Mouse (Mus musculus) natural killer cell, adult 2 months (primary cell): ENCODE results near the gene Gpr153.
"Not testable (repeated sequence)": the region's sequence is repeated elsewhere in the genome, so short reads cannot be mapped to it uniquely, and the experiment has no call there.

ENCODE experiments used
- DNase-seq, 2 experiments: peaks; one replicate each; pipeline ENCODE4 v3.0.0; 2022; ENCODE audit warnings: low spot score in 2 of 2

Gene Gpr153

GRCm38 (mm10) chr4:152273621-152274236 lies at the start of gene Gpr153:
TSS of gene Gpr153 (plus strand) at chr4:152274232.
- DNase-seq, result no peak

DNA sequence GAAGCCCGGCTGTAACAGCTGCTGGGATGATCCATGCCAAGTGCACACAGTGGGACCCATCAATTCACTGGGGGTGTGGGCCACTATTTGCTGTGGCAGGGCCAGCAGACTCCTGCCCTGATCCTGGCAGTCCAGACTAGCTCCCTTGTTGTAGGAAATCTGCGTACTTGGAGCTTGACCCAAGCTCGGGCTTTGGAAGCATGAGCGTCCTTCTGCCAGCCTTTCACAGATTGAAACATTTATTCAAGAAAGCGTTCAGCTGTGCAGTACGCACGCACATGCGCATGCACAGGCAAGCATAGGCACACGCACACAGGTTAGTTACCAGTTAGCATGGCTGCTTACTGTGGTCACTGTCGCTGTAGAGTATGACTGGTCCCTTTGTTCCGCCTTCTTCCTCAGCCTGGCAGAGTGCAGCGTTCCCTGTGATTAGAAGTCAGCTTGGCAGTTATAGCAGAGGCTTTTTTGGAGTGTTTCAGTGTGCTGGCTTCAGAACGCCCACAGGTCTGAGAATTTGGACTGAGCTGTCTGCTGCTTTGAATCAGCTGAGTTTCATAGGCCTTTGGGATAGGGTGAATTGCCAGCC lies 47.0 kb upstream of the Gpr153 start:
- no peak for DNase-seq

GRCm38 (mm10) chr4:152227749-152228527 lies 46.1 kb upstream of the Gpr153 start:
- no peak for DNase-seq

DNA sequence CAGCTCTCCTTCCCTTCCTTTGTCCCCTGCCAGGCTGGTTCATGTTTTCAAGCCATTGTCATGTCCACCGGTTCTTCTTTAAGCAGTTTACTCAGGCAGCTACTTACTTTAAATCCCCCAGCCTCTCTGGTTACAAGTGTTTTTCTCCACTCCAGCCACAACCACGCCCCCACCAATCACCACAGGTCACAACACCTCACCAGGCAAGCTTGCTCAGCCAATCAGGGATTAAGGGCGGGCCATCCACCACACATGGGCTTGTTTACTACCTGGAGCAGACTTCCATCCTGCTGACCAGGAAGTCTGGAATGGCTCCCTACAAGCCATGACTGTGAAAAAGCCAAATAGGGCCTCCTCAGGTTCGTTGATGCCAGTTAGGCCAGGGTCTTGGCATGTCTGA lies 43.7 kb upstream of the Gpr153 start:
- not testable (repeated sequence) for DNase-seq

- DNase-seq, result no peak
These were observed 42.7 kb upstream of the Gpr153 start for GRCm38 (mm10) chr4:152231326-152231725.

DNA sequence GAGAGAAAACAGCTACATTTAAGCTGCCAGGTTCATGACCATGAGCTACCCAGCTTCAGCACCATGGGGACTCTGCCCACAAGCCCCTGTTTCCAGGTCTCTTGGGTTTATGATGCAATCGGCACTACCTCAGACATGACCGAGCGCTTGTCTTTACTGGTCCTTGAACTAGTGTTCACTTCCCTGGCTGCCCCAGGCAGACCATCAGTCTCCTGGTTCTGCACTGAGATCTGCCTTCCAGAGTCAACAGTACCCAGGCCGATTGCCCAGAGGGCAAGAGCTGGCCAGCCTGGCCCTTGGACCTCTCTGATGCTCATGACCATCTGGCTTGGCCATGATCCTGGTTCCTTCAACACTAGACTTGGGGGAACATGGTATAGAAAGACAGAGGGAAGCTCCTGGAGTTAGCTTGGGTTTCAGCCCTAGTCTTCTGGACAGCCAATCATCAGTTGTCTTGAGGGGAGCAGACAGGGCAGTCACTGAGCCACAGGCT lies 41.6 kb upstream of the Gpr153 start:
- DNase-seq, result no peak

- no peak for DNase-seq
These were observed 34.1 kb upstream of the Gpr153 start for GRCm38 (mm10) chr4:152239974-152240373.

- DNase-seq, result no peak
These were observed 30.7 kb upstream of the Gpr153 start for GRCm38 (mm10) chr4:152243241-152243891.

DNA sequence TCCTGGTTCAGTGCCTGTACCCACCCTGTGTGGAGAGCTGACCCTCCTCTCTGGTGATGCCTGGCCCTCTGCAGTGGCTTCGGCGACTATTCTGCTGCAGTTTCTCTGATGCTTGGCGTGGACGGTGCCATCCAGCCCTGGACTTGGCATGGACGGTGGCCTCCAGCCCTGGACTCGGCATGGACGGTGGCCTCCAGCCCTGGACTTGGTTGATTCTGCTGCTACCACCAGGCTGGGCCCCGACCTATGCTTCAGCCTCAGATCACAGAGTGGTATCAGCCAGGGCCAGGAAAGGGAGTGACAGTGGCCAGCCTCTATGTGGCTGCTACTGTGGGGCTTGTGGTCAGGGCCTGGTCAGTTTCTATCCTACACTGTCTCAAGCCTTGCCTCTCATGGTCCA lies 30.1 kb upstream of the Gpr153 start:
- DNase-seq, result no peak

DNA sequence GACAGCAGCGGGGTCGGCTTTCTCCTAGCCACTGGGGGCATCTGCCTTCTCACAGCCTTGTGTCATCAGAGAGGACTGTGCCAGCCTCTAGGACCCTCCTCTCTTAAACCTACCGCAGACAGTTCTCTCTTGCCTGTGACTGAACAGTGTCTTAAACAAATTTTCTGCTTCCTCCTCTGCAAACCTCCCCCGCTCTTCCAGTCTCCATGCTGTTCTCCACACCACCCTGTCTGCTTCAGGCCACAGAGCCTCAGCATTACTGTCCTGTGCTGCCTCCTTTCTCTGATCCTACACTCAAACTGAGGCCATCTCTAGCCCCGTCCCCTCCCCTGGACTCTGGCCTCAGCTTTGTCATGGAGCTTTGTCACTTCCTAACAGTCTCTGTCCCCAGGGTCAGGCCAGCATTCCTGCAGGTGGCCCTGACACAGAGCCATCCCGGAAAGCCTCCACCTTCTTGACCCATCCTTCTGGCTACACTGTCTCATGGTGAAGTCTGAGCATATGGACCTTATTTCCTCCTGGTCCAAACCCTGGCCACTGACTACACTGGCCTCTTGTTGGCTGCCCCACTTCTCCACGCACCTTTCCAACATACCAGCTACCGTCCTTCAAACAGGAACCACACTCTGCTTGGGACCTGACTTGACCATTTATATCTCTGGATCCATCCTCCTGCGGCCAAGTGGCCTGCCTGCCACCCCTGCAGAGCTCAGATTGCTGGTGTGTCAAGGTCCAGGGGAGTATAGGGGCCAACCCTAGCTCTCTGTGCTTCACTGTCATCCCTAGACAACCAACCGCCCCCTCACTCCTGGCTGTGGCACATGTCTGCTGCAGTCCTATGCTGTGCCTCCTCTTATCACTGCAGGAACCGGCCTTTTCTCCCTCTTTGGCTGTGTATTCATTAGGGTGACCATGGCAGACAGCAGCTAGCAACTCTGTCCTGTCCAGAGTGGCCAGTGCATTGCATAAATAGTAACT lies 29.2 kb upstream of the Gpr153 start:
- DNase-seq, result no peak

GRCm38 (mm10) chr4:152246011-152246410 lies 28.0 kb upstream of the Gpr153 start:
- no peak for DNase-seq

GRCm38 (mm10) chr4:152247195-152247594 lies 26.8 kb upstream of the Gpr153 start:
- no peak for DNase-seq

DNA sequence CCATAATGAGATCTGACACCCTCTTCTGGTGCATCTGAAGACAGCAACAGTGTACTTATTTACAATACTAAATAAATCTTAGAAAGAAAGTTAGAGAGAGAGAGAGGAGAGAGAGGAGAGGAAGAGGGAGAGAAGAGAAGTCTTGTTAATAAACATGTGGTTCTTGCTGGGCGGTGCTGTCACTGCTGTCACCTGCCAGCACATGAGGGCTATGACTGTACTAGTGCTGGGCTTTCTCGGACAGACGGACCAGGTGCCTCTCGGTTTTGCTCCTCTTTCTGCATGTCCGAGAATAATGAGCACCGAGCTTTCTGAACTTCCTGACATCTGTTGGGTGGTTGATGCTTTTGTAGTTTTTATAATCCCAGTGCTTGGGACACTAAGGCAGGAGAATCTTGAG lies 23.4 kb upstream of the Gpr153 start:
- no peak for DNase-seq

DNA sequence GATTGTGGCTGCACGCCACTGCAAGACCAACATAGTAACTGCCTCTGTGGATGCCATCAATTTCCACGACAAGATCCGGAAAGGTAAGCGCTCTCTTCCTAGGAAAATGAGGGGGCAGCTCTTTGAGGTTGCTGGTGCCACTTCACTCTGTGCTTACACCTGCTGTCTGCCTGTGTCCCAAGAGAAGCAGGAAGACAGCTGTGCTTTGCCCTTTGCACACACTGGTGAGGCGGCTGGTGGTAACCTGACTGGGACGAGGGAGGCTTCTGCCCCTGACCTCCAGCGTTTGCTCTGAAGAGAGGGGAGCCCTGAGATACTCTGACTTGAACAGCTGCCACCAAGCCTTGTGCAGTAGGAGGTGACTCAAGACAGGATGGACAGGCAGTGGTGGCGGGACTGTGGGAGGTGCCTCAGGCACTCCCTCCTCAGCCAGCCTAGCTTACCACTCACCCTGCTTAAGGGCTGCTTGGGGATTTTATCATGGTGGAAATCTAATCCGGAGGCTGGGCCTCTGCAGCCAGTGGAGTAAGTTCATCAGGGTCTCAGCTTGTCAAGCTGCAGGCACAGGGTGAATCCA lies 20.8 kb upstream of the Gpr153 start:
- no peak for DNase-seq

DNA sequence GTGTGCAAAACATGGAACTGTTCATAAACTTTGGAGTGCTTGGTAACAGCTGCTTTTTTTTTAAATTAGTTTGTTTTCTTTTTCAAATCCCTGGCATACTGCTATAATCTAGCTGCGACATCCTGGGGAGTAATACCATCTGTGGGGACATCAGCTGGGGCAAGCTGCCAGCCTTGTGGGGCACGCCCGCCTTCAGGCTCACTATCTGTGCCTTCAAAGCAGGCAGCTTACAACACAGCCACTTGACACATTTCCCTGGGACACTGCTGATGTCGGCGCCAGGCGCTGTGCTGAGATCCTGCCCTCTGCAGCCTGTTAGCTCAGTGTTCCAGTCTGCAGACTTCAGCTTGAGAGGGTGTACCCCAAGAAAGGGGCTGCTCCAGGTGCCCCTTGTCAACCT lies 17.0 kb upstream of the Gpr153 start:
- DNase-seq, result no peak

DNA sequence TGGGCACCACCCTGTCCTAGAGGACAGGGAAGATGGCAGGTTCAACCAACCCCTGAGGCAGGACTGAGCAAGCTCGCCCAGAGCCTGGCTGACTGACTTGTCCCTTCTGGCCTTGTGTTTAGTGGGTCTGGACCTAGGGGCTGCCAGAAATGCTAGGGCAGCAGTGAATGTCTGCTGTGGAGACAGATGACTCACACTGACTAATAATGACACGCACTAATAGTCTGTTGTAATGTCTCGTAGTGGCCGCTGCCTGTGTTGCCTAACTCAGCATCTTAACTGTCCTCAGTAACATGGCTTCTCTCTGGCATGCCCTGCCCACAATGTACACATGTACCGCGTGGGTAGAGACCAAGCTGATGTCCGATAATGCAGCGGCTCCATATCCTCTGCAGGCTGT lies 13.6 kb upstream of the Gpr153 start:
- no peak for DNase-seq

- DNase-seq, result no peak
These were observed 11.8 kb upstream of the Gpr153 start for GRCm38 (mm10) chr4:152262187-152262586.

GRCm38 (mm10) chr4:152263089-152263488 lies 10.9 kb upstream of the Gpr153 start:
- no peak for DNase-seq

DNA sequence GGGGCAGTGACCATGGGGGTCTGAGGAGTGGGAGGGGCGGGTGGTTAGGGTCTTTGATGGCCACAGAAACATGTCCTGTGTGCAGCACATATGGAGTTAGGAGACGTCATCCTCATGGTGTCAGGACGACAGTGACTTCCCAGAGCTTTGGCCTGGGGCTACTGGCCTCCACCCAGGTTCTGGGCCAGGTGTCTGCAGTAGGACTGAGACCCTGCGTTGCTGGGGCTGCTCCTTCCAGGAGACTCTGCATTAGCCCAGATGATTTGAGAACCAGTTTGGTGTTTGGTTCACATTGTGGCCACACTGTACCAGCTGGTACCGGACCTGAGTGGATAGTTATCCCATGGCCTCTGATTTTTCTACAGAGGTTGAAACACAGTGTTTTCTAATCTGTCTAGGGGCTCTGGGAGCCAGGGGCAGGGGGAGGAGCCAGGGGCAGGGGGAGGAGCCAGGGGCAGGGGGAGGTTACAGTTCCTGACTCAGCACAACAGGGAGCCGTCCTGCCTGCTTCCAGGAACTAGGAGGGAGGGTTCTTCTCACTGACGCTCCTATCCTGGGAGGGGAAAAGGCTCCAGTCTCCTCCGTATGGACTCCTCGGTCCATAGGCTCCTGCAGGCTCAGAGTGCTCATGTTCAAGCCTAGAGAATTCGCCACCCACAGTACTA lies 10.4 kb upstream of the Gpr153 start:
- DNase-seq, result no peak

DNA sequence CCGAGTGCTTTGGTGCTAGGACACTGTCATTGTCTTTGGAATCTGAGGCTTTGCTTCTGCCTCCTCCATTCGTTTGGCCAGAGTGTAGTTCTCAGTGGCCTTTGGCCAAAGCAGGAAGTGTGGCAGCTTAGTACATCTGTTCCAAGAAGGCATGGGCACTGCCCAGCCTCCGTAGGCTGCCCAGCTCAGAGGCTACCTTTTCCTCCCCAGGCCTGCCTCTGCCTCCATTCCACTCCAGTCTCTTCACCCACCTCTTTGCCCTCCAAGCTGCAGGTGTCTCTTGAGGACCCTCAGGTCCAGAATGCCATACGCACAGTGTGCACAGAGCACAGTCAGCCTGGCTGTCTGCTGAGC lies 9.9 kb upstream of the Gpr153 start:
- DNase-seq, result no peak
